Mouse (Mus musculus): Measurements from ENCODE around the gene Maged2.
"Not testable (repeated sequence)": the region's sequence is repeated elsewhere in the genome, so short reads cannot be mapped to it uniquely, and the experiment has no call there.

Maged2 gene

GRCm38 (mm10) chrX:150814139-150814469, at the start of gene Maged2:
TSS of gene Maged2 (minus strand) at chrX:150814345.
- DNase-seq (ENCODE audit: low spot score in 2 of 2): no peak

DNA sequence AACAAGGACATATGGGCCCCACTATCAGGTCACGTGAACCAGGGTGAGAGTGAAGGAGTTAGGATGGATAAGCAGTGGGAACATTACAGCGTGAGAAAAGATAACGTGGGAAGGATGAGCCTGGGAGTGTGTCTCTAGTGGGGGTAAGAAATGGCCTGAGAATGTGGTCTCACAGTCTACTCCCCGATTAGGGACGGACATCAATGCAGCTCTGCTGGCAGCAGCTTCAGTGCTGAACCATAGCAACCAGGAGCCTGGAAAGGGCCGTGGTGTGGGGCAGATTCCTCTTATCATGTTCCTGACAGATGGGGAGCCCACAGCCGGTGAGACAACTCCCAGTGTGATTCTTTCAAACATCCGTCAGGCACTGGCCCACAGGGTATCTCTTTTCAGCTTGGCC, 34.1 kb upstream of the Maged2 start:
- no peak for DNase-seq (ENCODE audit: low spot score in 2 of 2)

DNA sequence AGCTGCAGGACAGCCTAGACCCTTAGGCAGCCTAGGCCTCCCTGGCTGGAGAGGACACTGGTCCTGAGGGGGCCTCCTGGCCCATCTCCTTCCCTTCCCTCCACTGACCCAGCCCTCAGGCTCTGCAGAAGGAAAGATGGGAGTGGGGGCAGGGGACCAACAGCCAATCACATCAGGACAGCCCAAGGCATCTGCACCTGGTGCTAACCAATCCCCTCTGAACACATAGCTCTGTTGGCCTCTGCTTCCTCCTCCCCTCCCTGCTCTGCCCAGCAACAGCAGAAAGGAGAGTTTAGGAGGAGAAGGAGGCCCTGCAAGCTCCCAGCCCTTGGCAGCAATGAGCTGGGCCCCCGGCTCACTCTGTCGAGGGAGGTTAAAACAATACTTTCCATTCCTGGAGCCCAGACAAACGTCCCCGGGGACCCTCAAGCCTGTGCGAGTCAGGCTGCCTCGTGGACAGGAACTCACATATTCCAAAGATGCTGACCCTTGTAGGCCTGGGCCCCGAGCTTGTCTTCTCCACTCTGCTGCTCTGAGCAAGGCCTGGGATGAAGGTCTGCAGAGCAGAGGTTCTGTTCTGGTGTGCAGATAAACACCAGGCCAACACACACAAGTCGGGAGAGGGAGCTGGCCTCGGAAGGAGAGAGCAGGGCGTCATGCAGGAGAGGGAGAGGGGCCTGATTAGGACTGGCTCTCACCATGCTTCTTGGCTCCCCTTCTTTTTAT, 31.5 kb upstream of the Maged2 start:
- not testable (repeated sequence) for DNase-seq (ENCODE audit: low spot score in 2 of 2)

- not testable (repeated sequence) for DNase-seq (ENCODE audit: low spot score in 2 of 2)
Measured at GRCm38 (mm10) chrX:150843257-150843656, 29.1 kb upstream of the Maged2 start.

- DNase-seq (ENCODE audit: low spot score in 2 of 2): no peak
Measured at GRCm38 (mm10) chrX:150830297-150830696, 16.2 kb upstream of the Maged2 start.

DNA sequence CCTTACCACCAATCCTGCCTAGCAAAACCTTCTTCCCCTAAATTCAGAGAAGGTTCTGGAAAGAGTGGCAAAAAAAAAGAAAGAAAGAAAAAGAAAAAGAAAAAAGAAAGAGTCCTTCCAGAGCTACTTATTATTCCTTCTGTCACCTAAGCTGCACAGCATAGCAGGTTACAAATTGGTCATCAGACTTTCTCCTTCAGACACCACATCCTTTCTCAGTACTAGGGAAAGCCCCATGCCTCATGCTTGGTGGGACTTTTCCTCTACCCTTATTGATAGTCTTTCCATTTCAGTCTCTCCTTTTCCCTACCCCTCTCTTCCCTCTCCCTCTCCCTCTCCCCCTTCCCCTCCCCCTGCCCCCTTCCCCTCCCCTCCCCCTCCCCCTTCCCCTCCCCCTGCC, 3.1 kb upstream of the Maged2 start:
- DNase-seq (ENCODE audit: low spot score in 2 of 2): no peak

GRCm38 (mm10) chrX:150815601-150816000, 1.5 kb upstream of the Maged2 start:
- DNase-seq (ENCODE audit: low spot score in 2 of 2): no peak

GRCm38 (mm10) chrX:150813464-150814138, 544 bp downstream of the Maged2 start:
- DNase-seq (ENCODE audit: low spot score in 2 of 2): no peak

GRCm38 (mm10) chrX:150812787-150813298, 1.3 kb downstream of the Maged2 start:
- peak; percentile 64 to 66 for DNase-seq (ENCODE audit: low spot score in 2 of 2)

GRCm38 (mm10) chrX:150800987-150801386, 13.2 kb downstream of the Maged2 start:
- DNase-seq (ENCODE audit: low spot score in 2 of 2): not testable (repeated sequence)

- DNase-seq (ENCODE audit: low spot score in 2 of 2): not testable (repeated sequence)
Measured at GRCm38 (mm10) chrX:150798493-150799177, 15.5 kb downstream of the Maged2 start.

All from frontal cortex, postnatal 25 days (tissue).